Mouse (Mus musculus) stomach, postnatal 0 days (tissue): Measurements from ENCODE around the gene Hdac5. TPM values are rescaled to one million over a fixed set of nuclear protein-coding genes. Genes with fewer than 3 reads are reported as not detected.

Experiments
- ATAC-seq: fragments of 200-750 bp; cut with Nextera tagmentation; 2 replicates; pipeline ENCODE4 v1.8.0; 2017; ENCODE audit not compliant: low FRiP score, low TSS enrichment
- DNase-seq: peaks from one replicate; pipeline ENCODE4 v3.0.0-alpha.2; 2016; ENCODE audit warnings: low spot score
- H3K27ac ChIP-seq: fragments of 300-500 bp; sonication (generic); replicated peaks from 2 replicates; pipeline ENCODE4 v1.5.1; 2014; ENCODE audit warnings: mild to moderate bottlenecking, control low read depth
- H3K27me3 ChIP-seq: fragments of 300-500 bp; sonication (generic); 2 replicates; pipeline ENCODE4 v1.6.1; 2014; ENCODE audit warnings: low read length; ENCODE audit not compliant: control insufficient read depth, insufficient read depth
- H3K36me3 ChIP-seq: fragments of 300-500 bp; sonication (generic); 2 replicates; pipeline ENCODE4 v1.6.1; 2014; ENCODE audit warnings: low read length, mixed read lengths; ENCODE audit not compliant: control insufficient read depth, insufficient read depth
- H3K4me1 ChIP-seq: fragments of 300-500 bp; sonication (generic); replicated peaks from 2 replicates; pipeline ENCODE4 v1.6.1; 2014; ENCODE audit warnings: antibody characterized with exemption; ENCODE audit not compliant: control insufficient read depth, insufficient read depth
- H3K4me2 ChIP-seq: fragments of 300-500 bp; sonication (generic); replicated peaks from 2 replicates; pipeline ENCODE4 v1.6.1; 2014; ENCODE audit warnings: low read depth, mild to moderate bottlenecking, control low read depth, moderate library complexity
- H3K4me3 ChIP-seq: fragments of 300-500 bp; sonication (generic); 2 replicates; pipeline ENCODE4 v1.5.1; 2014; ENCODE audit warnings: low read depth, low read length, control low read depth
- H3K9ac ChIP-seq: fragments of 300-500 bp; sonication (generic); 2 replicates; pipeline ENCODE4 v1.6.1; 2014; ENCODE audit warnings: mild to moderate bottlenecking, low read length, control low read depth, mixed read lengths
- H3K9me3 ChIP-seq: fragments of 300-500 bp; sonication (generic); 2 replicates; pipeline ENCODE4 v1.6.1; 2016; ENCODE audit warnings: low read length; ENCODE audit not compliant: control insufficient read depth
- CTCF ChIP-seq: IDR thresholded peaks from 2 replicates; pipeline ENCODE4 v1.5.1; 2016; ENCODE audit warnings: antibody characterized with exemption, low read depth, mild to moderate bottlenecking, moderate library complexity
- EP300 ChIP-seq: optimal IDR thresholded peaks from 2 replicates; pipeline ENCODE3; 2016; ENCODE audit warnings: antibody characterized with exemption
- WGBS: fragments of 180-500 bp; shearing (Covaris S2); extraction: QIAGEN DNeasy Blood & Tissue Kit; methylation state at CpG from one replicate; pipeline ENCODE4 v1.1.7; 2014; 5-methylcytosine and 5-hydroxymethylcytosine counted together
- polyA plus RNA-seq: library from polyadenylated mRNA; unstranded; fragments of >200 nt; fragmentation: Nextera tagmentation; extraction: Ambion mirVana; gene quantifications from 2 replicates; pipeline ENCODE4 v1.2.1, GENCODE M21; 2015

Hdac5 gene
- polyA plus RNA-seq, 1 experiment from 2014 or later: 33.8 TPM

GRCm38 (mm10) chr11:102199856-102200255, 30.1 kb downstream of the Hdac5 start:
- H3K9ac ChIP-seq: no peak overlapping the region
- peaks cover 51% of the 10 kb centered on the region for H3K36me3 ChIP-seq
- no peak for ATAC-seq
- H3K27ac ChIP-seq: no peak overlapping the region
- H3K9me3 ChIP-seq: no peaks in the 10 kb centered on the region
- peak; percentile 11 for DNase-seq
- 52% methylated on average over 9 of the region's 9 CpGs for WGBS
- no peak for TF ChIP-seq CTCF
- no peak for TF ChIP-seq EP300
- no peaks in the 10 kb centered on the region for H3K27me3 ChIP-seq
- H3K4me3 ChIP-seq: no peak overlapping the region
- H3K4me2 ChIP-seq: no peak overlapping the region
- H3K4me1 ChIP-seq: no peaks in the 10 kb centered on the region

DNA sequence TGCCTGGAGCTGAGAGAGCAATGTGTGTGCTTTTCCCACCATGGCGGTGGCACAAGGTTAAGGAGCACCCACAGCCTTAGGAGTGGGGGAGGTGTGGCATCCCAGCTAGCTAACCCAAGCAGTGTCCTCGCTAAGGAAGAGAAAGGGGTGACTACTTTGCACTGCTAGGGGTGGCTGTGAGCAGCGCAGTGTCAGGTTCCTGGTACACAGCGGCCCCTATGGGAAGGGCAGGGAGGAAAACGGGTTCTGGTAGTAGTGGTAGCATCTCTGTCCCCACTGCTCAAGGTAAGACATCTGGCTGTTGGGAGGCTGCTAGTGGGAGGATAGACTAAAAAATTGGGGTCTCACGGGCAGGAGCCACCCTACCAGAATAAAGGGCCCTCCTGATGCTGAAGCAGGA, 31.7 kb downstream of the Hdac5 start:
- Histone ChIP-seq H3K9me3 (no peaks in the 10 kb centered on the region), H3K4me1 (no peaks in the 10 kb centered on the region), H3K27me3 (no peaks in the 10 kb centered on the region), H3K27ac (no peak overlapping the region), H3K9ac (no peak overlapping the region), H3K4me3 (no peak overlapping the region), H3K4me2 (no peak overlapping the region), H3K36me3 (peaks cover 45% of the 10 kb centered on the region)
- no peak for ATAC-seq
- 68% methylated on average over 6 of the region's 6 CpGs for WGBS
- TF ChIP-seq EP300: no peak
- peak; percentile 41 for TF ChIP-seq CTCF
- peak; percentile 16 for DNase-seq

GRCm38 (mm10) chr11:102196018-102196797, 33.8 kb downstream of the Hdac5 start:
- no peak overlapping the region for H3K4me2 ChIP-seq
- no peak overlapping the region for H3K4me3 ChIP-seq
- peaks cover 32% of the 10 kb centered on the region for H3K36me3 ChIP-seq
- H3K27me3 ChIP-seq: no peaks in the 10 kb centered on the region
- DNase-seq (no peak), ATAC-seq (peak; percentile 9; the same call in 1 of the 2 replicates)
- H3K4me1 ChIP-seq: no peaks in the 10 kb centered on the region
- WGBS: 64% methylated on average over 21 of the region's 21 CpGs
- no peak overlapping the region for H3K9ac ChIP-seq
- H3K27ac ChIP-seq: no peak overlapping the region
- TF ChIP-seq CTCF (no peak), EP300 (no peak)
- H3K9me3 ChIP-seq: no peaks in the 10 kb centered on the region

- Histone ChIP-seq H3K9ac (no peak overlapping the region), H3K27ac (no peak overlapping the region), H3K4me1 (no peaks in the 10 kb centered on the region), H3K27me3 (no peaks in the 10 kb centered on the region), H3K36me3 (peaks cover 28% of the 10 kb centered on the region), H3K4me3 (no peak overlapping the region), H3K4me2 (no peak overlapping the region), H3K9me3 (no peaks in the 10 kb centered on the region)
- TF ChIP-seq CTCF (no peak), EP300 (no peak)
- DNase-seq (peak; percentile 12), ATAC-seq (no peak)
- WGBS: 80% methylated on average over 9 of the region's 9 CpGs
Observed at GRCm38 (mm10) chr11:102193657-102194440, 36.1 kb downstream of the Hdac5 start.

GRCm38 (mm10) chr11:102190848-102191247, 39.1 kb downstream of the Hdac5 start:
- 50% methylated on average over 4 of the region's 4 CpGs for WGBS
- ATAC-seq: no peak
- H3K36me3 ChIP-seq: peaks cover 6% of the 10 kb centered on the region
- no peak overlapping the region for H3K4me3 ChIP-seq
- H3K4me1 ChIP-seq: no peaks in the 10 kb centered on the region
- no peaks in the 10 kb centered on the region for H3K9me3 ChIP-seq
- H3K27me3 ChIP-seq: no peaks in the 10 kb centered on the region
- H3K27ac ChIP-seq: no peak overlapping the region
- TF ChIP-seq EP300 (no peak), CTCF (no peak)
- no peak overlapping the region for H3K9ac ChIP-seq
- peak; percentile 13 for DNase-seq
- H3K4me2 ChIP-seq: peak overlapping the region; percentile 18; the same call in 1 of the 2 replicates
